Mouse (Mus musculus): ENCODE data around the gene Myh13.

Gene Myh13

DNA sequence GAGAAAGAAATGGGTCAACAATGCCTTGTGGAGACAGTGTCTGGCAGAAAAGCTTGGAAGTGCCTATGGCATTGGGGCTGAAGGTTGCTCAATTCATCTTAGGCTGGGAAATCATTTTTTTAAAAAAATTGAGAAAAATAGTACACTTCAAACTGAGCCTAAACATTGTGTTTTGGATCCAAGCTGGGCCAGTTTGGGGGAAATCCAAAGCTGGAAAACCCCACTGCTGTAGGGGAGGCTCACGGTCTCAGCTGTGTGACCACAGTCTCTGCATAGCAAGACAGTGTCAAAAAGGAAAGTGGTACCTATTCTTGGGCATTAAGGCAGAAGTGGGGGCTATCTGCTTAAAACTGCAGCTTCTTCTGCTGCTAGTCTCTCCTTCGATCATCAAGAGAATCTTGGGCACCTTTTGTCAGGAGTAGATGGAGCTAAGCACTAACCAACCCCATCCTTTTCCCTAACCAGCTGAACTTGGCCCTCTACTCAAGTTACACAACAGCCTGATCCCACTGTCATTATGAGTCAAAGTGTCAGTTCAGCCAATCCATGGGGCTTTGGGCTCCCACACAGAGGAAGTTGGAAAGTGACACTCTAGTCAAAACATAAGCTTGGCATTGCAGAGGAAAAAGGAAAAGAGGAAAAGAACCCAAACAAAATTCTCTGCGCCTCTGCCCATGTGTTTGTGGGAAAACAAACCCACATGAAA is 69.4 kb downstream of the Myh13 start:
- in situ Hi-C loops (cut with MboI): no loop called here

DNA sequence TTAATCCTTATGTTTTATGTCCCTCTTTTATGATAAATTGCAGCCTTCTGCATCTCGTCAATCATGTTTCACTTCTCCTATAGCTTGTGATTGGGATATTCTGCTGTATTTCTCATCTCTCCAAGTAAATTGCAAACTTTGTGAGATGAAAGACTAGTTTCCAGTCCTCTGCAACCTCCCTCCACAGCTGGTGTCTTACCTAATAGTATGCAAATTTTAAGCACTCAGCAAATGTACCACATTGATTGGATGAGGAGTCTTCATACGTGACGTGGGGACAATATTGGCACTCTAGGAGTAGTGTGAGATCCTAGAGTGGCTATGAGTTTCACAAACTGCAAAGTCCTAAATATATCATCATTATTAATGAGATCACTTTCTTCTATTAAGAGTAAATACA is 70.9 kb downstream of the Myh13 start:
- in situ Hi-C loops (cut with MboI): no loop called here

DNA sequence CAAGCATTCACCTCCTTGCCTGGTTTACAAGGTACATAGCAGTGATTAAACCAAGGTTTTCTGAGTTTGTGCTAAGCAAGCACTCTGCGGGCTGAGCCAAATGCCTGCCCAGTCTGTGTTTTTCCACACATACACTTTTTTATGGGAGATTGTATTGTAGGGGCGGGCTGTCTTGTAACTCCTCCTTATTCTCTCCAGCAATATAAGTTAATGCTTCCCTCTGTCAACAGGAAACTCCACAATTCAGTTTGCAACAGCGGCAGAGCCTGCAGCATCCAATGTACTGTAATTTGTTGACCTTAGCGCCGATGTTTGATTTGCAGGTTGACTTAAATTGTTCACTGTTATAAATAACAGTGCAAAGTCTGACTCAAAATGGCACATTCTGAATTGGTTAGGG is 79.5 kb downstream of the Myh13 start:
- in situ Hi-C loops (cut with MboI): no loop called here

DNA sequence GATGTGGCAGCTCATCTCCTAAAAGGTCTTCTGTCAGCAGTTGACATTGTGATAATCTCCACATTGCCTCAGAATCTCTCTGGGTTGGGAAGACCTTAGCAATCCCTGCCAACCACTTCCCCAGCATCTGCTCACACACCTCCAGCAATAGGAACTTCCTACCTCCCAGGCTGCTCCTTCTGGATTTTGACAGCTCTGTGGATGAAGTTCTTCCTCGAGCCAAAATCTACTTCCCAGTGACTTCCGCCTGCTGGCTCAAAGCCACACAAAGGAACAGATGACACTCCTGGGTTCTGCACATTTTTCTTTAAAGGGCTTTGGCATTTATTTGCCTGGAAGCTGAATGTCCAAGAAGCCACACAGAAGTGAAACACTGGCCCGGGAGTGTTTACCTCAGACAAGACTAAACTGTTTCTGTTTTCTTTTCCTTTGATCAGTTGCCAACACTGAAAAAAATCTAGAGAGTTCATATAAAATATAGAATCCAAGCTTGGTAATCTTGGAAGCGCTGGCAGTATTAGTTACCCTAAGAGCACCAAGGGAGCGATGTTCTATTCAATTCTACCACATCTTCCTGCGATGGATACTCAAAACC is 93.0 kb downstream of the Myh13 start:
- in situ Hi-C loops (cut with MboI): no loop called here

All from mature B cell (primary cell).